Mouse (Mus musculus): ENCODE data around the gene Cbx7. TPM values are rescaled to one million over a fixed set of nuclear protein-coding genes. Genes with fewer than 3 reads are reported as not detected.

Cbx7 gene
- total RNA-seq, 1 experiment: 171 TPM

GRCm38 (mm10) chr15:80016563-80017301 is 45.8 kb upstream of the Cbx7 start:
- Histone ChIP-seq H3K9ac (ENCODE audit: insufficient read depth, low read depth, low read length, poor library complexity, severe bottlenecking) (no peak overlapping the region), H3K4me3 (ENCODE audit: insufficient read depth in 1 of 2, low read depth in 1 of 2, low read length in 2 of 2, poor library complexity in 1 of 2, severe bottlenecking in 1 of 2) (no peak overlapping the region), H3K27ac (ENCODE audit: insufficient read depth, low read depth, low read length, poor library complexity, severe bottlenecking) (no peak overlapping the region), H3K36me3 (ENCODE audit: control insufficient read depth, insufficient read depth, low read length, poor library complexity, severe bottlenecking) (no peaks in the 10 kb centered on the region), H3K4me1 (ENCODE audit: control insufficient read depth in 2 of 2, insufficient read depth in 2 of 2, low read length in 2 of 2, poor library complexity in 1 of 2) (peaks cover 0 to 13% of the 10 kb centered on the region in 2 experiments; a peak in 2 of 4 replicates), H3K9me3 (ENCODE audit: control insufficient read depth, insufficient read depth, low read depth, low read length) (no peaks in the 10 kb centered on the region)
- TF ChIP-seq CHD2 (IDR thresholded peaks at IDR 0.05; ENCODE audit: low read depth, low read length): no peak
- TF ChIP-seq ZNF384 (IDR thresholded peaks at IDR 0.05; ENCODE audit: low read depth, low read length): no peak
- no peak for TF ChIP-seq ZC3H11A (IDR thresholded peaks at IDR 0.05; ENCODE audit: borderline replicate concordance, low read depth, low read length)
- TF ChIP-seq HCFC1 (IDR thresholded peaks at IDR 0.05; ENCODE audit: borderline replicate concordance, insufficient read depth, low read length): no peak
- no peak for TF ChIP-seq MAFK (IDR thresholded peaks at IDR 0.05; ENCODE audit: insufficient read depth, low read depth, low read length)
- no peak for DNase-seq (ENCODE audit: low read depth, low spot score)
- in situ Hi-C loops (cut with MboI; ENCODE audit: low sequenced_read_pairs in 2 of 2, unreplicated experiment in 2 of 2): no loop called here

GRCm38 (mm10) chr15:80015211-80015952 is 44.5 kb upstream of the Cbx7 start:
- no peak overlapping the region; a peak in 2 of 4 replicates for H3K4me3 ChIP-seq (ENCODE audit: insufficient read depth in 1 of 2, low read depth in 1 of 2, low read length in 2 of 2, poor library complexity in 1 of 2, severe bottlenecking in 1 of 2)
- H3K36me3 ChIP-seq (ENCODE audit: control insufficient read depth, insufficient read depth, low read length, poor library complexity, severe bottlenecking): no peaks in the 10 kb centered on the region
- peaks cover 0 to 20% of the 10 kb centered on the region in 2 experiments; a peak in 2 of 4 replicates for H3K4me1 ChIP-seq (ENCODE audit: control insufficient read depth in 2 of 2, insufficient read depth in 2 of 2, low read length in 2 of 2, poor library complexity in 1 of 2)
- in situ Hi-C loops (cut with MboI; ENCODE audit: low sequenced_read_pairs in 2 of 2, unreplicated experiment in 2 of 2): no loop called here
- H3K27ac ChIP-seq (ENCODE audit: insufficient read depth, low read depth, low read length, poor library complexity, severe bottlenecking): no peak overlapping the region
- TF ChIP-seq ZC3H11A (IDR thresholded peaks at IDR 0.05; ENCODE audit: borderline replicate concordance, low read depth, low read length) (no peak), ZNF384 (IDR thresholded peaks at IDR 0.05; ENCODE audit: low read depth, low read length) (no peak), MAFK (IDR thresholded peaks at IDR 0.05; ENCODE audit: insufficient read depth, low read depth, low read length) (no peak), CHD2 (IDR thresholded peaks at IDR 0.05; ENCODE audit: low read depth, low read length) (no peak), HCFC1 (IDR thresholded peaks at IDR 0.05; ENCODE audit: borderline replicate concordance, insufficient read depth, low read length) (no peak)
- no peak for DNase-seq (ENCODE audit: low read depth, low spot score)
- H3K9me3 ChIP-seq (ENCODE audit: control insufficient read depth, insufficient read depth, low read depth, low read length): no peaks in the 10 kb centered on the region
- no peak overlapping the region for H3K9ac ChIP-seq (ENCODE audit: insufficient read depth, low read depth, low read length, poor library complexity, severe bottlenecking)

GRCm38 (mm10) chr15:80014321-80015210 is 43.6 kb upstream of the Cbx7 start, which contains the start of gene Pdgfb:
Gene Pdgfb, minus strand, starts transcription at chr15:80014977.
- in situ Hi-C loops (cut with MboI; ENCODE audit: low sequenced_read_pairs in 2 of 2, unreplicated experiment in 2 of 2): no loop called here
- H3K36me3 ChIP-seq (ENCODE audit: control insufficient read depth, insufficient read depth, low read length, poor library complexity, severe bottlenecking): no peaks in the 10 kb centered on the region
- peak within 1 kb of the TSS; percentile 70 to 86 for H3K4me3 ChIP-seq (ENCODE audit: insufficient read depth in 1 of 2, low read depth in 1 of 2, low read length in 2 of 2, poor library complexity in 1 of 2, severe bottlenecking in 1 of 2)
- H3K9me3 ChIP-seq (ENCODE audit: control insufficient read depth, insufficient read depth, low read depth, low read length): no peaks in the 10 kb centered on the region
- no peak within 1 kb of the TSS for H3K27ac ChIP-seq (ENCODE audit: insufficient read depth, low read depth, low read length, poor library complexity, severe bottlenecking)
- peaks cover 0 to 23% of the 10 kb centered on the region in 2 experiments; a peak in 2 of 4 replicates for H3K4me1 ChIP-seq (ENCODE audit: control insufficient read depth in 2 of 2, insufficient read depth in 2 of 2, low read length in 2 of 2, poor library complexity in 1 of 2)
- no peak for TF ChIP-seq ZC3H11A (IDR thresholded peaks at IDR 0.05; ENCODE audit: borderline replicate concordance, low read depth, low read length)
- TF ChIP-seq CHD2 (IDR thresholded peaks at IDR 0.05; ENCODE audit: low read depth, low read length): no peak
- TF ChIP-seq MAFK (IDR thresholded peaks at IDR 0.05; ENCODE audit: insufficient read depth, low read depth, low read length): no peak
- no peak for TF ChIP-seq ZNF384 (IDR thresholded peaks at IDR 0.05; ENCODE audit: low read depth, low read length)
- no peak for TF ChIP-seq HCFC1 (IDR thresholded peaks at IDR 0.05; ENCODE audit: borderline replicate concordance, insufficient read depth, low read length)
- no peak for DNase-seq (ENCODE audit: low read depth, low spot score)
- peak within 1 kb of the TSS; percentile 70 for H3K9ac ChIP-seq (ENCODE audit: insufficient read depth, low read depth, low read length, poor library complexity, severe bottlenecking)

- H3K9me3 ChIP-seq (ENCODE audit: control insufficient read depth, insufficient read depth, low read depth, low read length): no peaks in the 10 kb centered on the region
- peak overlapping the region; percentile 70 for H3K9ac ChIP-seq (ENCODE audit: insufficient read depth, low read depth, low read length, poor library complexity, severe bottlenecking)
- TF ChIP-seq ZNF384 (IDR thresholded peaks at IDR 0.05; ENCODE audit: low read depth, low read length): no peak
- no peak for TF ChIP-seq CHD2 (IDR thresholded peaks at IDR 0.05; ENCODE audit: low read depth, low read length)
- no peak for TF ChIP-seq HCFC1 (IDR thresholded peaks at IDR 0.05; ENCODE audit: borderline replicate concordance, insufficient read depth, low read length)
- TF ChIP-seq MAFK (IDR thresholded peaks at IDR 0.05; ENCODE audit: insufficient read depth, low read depth, low read length): no peak
- TF ChIP-seq ZC3H11A (IDR thresholded peaks at IDR 0.05; ENCODE audit: borderline replicate concordance, low read depth, low read length): no peak
- no peak for DNase-seq (ENCODE audit: low read depth, low spot score)
- peaks cover 0 to 25% of the 10 kb centered on the region in 2 experiments; a peak in 2 of 4 replicates for H3K4me1 ChIP-seq (ENCODE audit: control insufficient read depth in 2 of 2, insufficient read depth in 2 of 2, low read length in 2 of 2, poor library complexity in 1 of 2)
- peak overlapping the region; percentile 70 to 86 for H3K4me3 ChIP-seq (ENCODE audit: insufficient read depth in 1 of 2, low read depth in 1 of 2, low read length in 2 of 2, poor library complexity in 1 of 2, severe bottlenecking in 1 of 2)
- H3K36me3 ChIP-seq (ENCODE audit: control insufficient read depth, insufficient read depth, low read length, poor library complexity, severe bottlenecking): no peaks in the 10 kb centered on the region
- in situ Hi-C loops (cut with MboI; ENCODE audit: low sequenced_read_pairs in 2 of 2, unreplicated experiment in 2 of 2): no loop called here
- H3K27ac ChIP-seq (ENCODE audit: insufficient read depth, low read depth, low read length, poor library complexity, severe bottlenecking): no peak overlapping the region
Measured at GRCm38 (mm10) chr15:80014031-80014320, 43.1 kb upstream of the Cbx7 start.
